Mouse (Mus musculus) forebrain, embryonic 16.5 days (tissue): ENCODE measurements around the gene Sntg2. TPM values are rescaled to one million over a fixed set of nuclear protein-coding genes. Genes with fewer than 3 reads are reported as not detected.

ENCODE experiments used
- ATAC-seq: fragments of 200-750 bp; cut with Nextera tagmentation; 2 replicates; pipeline ENCODE4 v1.8.0; 2017; ENCODE audit warnings: mild to moderate bottlenecking, moderate library complexity
- H3K27ac ChIP-seq: fragments of 300-500 bp; sonication (generic); 2 replicates; pipeline ENCODE4 v1.5.1; 2014; ENCODE audit warnings: low read length, control low read depth
- H3K27me3 ChIP-seq: fragments of 300-500 bp; sonication (generic); replicated peaks from 2 replicates; pipeline ENCODE4 v1.6.1; 2014; ENCODE audit warnings: low read length; ENCODE audit not compliant: control insufficient read depth, insufficient read depth
- H3K36me3 ChIP-seq: fragments of 300-500 bp; sonication (generic); 2 replicates; pipeline ENCODE4 v1.6.1; 2014; ENCODE audit not compliant: control insufficient read depth, insufficient read depth
- H3K4me1 ChIP-seq: fragments of 300-500 bp; sonication (generic); replicated peaks from 2 replicates; pipeline ENCODE4 v1.6.1; 2014; ENCODE audit warnings: low read length; ENCODE audit not compliant: control insufficient read depth, insufficient read depth
- H3K4me2 ChIP-seq: fragments of 300-500 bp; sonication (generic); 2 replicates; pipeline ENCODE4 v1.6.1; 2014; ENCODE audit warnings: mild to moderate bottlenecking, low read length, control low read depth
- H3K4me3 ChIP-seq: fragments of 300-500 bp; sonication (generic); replicated peaks from 2 replicates; pipeline ENCODE4 v1.5.1; 2014; ENCODE audit warnings: mild to moderate bottlenecking, low read length, control low read depth
- H3K9ac ChIP-seq: fragments of 300-500 bp; sonication (generic); replicated peaks from 2 replicates; pipeline ENCODE4 v1.6.1; 2014; ENCODE audit warnings: low read depth, low read length, control low read depth
- H3K9me3 ChIP-seq: fragments of 300-500 bp; sonication (generic); 2 replicates; pipeline ENCODE4 v1.6.1; 2016; ENCODE audit warnings: low read length; ENCODE audit not compliant: control insufficient read depth
- WGBS: fragments of 180-500 bp; shearing (Covaris S2); extraction: QIAGEN DNeasy Blood & Tissue Kit; methylation state at CpG from one replicate; pipeline ENCODE4 v1.1.7; 2014; 5-methylcytosine and 5-hydroxymethylcytosine counted together
- polyA plus RNA-seq: library from polyadenylated mRNA; unstranded; fragments of >200 nt; fragmentation: Nextera tagmentation; extraction: Ambion mirVana; gene quantifications from 2 replicates; pipeline ENCODE4 v1.2.1, GENCODE M21; 2015

Gene Sntg2
- polyA plus RNA-seq, 1 experiment from 2014 or later, result 3.1 TPM

- Histone ChIP-seq H3K9me3 (no peaks in the 10 kb centered on the region), H3K4me2 (no peak overlapping the region), H3K36me3 (no peaks in the 10 kb centered on the region), H3K4me3 (no peak overlapping the region), H3K27me3 (no peaks in the 10 kb centered on the region), H3K4me1 (no peaks in the 10 kb centered on the region), H3K9ac (no peak overlapping the region), H3K27ac (no peak overlapping the region)
- ATAC-seq, result no peak
- WGBS, result 82% methylated on average over 13 of the region's 13 CpGs
Measured at GRCm38 (mm10) chr12:30292724-30293560, 80.2 kb downstream of the Sntg2 start.

DNA sequence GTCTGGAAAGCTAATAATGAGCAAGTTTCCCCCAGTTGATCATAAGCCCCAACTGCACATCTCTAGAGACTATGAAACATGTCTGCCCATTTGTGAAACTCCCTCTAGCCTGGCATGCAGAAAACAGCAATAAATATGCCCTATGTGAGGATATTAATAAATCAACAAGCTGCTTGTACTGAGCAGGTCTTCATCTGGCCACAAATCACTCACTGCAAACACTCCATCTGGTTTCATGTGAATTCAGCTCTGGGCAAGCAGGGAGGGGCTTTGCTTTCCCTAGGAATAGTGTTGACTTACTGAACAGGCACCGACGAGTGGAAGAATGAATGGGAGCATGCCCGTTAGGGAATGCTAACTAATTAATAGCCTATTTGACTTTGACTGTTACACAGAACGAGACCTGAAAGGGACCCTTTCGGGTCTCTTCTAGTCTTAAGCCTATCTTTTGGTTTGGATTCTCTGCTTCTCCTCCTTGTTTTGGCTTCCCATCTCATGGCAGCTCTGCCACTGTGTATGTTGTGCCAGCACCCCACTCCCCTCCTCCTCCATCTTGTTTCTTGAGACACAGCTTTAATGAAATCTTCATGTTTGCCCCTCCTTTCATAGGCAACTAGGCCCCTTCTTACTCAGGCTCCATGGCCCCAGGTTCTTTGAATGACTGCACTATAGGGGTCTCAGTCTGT lies 86.1 kb downstream of the Sntg2 start:
- H3K27ac ChIP-seq, result no peak overlapping the region
- no peak overlapping the region for H3K4me3 ChIP-seq
- 0 out of 2 replicates have a peak, but pooled peaks cover 2% of the 10 kb centered on the region for H3K4me1 ChIP-seq
- no peaks in the 10 kb centered on the region for H3K36me3 ChIP-seq
- no peak overlapping the region for H3K9ac ChIP-seq
- 17% methylated on average over 5 of the region's 5 CpGs for WGBS
- no peak overlapping the region for H3K4me2 ChIP-seq
- no peaks in the 10 kb centered on the region for H3K27me3 ChIP-seq
- peak; percentile 79 for ATAC-seq
- H3K9me3 ChIP-seq, result no peaks in the 10 kb centered on the region

DNA sequence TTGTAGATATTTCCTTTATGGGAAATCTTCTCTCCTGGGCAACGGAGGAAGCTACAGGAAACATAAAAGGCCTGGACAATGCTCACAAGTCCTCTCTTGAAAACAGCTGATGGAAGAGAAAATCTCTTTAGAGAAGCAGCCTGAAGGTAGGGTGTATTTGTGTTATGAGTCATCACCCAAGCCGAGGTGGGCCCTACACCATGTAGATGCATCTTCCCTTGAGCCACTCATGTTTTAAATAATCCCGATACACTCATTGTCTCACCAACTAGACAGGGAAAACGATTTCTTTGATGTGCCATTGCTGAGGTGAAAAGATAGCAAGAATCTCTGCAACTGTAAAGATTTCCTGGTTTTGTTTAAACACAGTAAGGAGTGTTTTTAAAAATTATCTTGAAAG lies 89.4 kb downstream of the Sntg2 start:
- H3K27me3 ChIP-seq, result no peaks in the 10 kb centered on the region
- no peak overlapping the region for H3K4me2 ChIP-seq
- no peaks in the 10 kb centered on the region for H3K36me3 ChIP-seq
- no peak overlapping the region for H3K9ac ChIP-seq
- H3K4me3 ChIP-seq, result no peak overlapping the region
- H3K9me3 ChIP-seq, result no peaks in the 10 kb centered on the region
- no peak for ATAC-seq
- H3K27ac ChIP-seq, result no peak overlapping the region
- 89% methylated on average over 4 of the region's 4 CpGs for WGBS
- 0 out of 2 replicates have a peak, but pooled peaks cover 2% of the 10 kb centered on the region for H3K4me1 ChIP-seq

DNA sequence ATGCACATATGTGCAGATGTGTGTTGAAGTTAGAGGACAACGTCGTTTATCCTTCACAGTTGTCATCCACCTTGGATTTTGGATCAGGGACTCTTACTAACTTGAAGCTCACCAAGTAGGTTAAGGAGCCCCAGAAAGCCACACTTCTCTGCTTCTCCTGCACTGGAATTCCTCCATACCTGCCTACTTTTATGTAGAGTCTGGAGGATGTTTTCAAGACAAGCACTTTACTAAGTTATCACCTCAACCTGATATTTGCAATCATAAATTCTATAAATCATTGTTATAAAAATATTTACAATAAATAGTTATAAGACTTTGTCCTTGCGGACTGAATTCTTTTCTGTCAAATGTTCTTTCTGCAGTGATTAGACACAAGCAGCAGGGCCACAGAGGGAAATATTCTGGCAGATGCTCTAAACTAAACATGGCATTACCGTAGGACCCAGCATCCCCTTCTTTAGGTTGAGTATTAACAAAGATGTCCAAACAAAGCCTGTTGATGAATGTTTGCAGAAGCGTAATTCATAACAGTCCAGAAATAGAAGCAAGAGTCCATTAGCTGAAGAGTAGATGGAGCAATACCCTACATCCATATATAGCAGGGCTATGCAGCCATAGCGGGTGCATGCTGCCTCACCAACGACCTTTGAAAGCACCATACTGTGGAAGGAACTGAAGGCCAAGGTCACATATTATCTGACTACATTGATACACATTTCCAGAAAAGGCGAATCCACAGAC lies 100.8 kb downstream of the Sntg2 start:
- Histone ChIP-seq H3K36me3 (no peaks in the 10 kb centered on the region), H3K9me3 (no peaks in the 10 kb centered on the region), H3K4me3 (no peak overlapping the region), H3K9ac (no peak overlapping the region), H3K27ac (no peak overlapping the region), H3K4me2 (no peak overlapping the region), H3K27me3 (no peaks in the 10 kb centered on the region), H3K4me1 (no peaks in the 10 kb centered on the region)
- no peak for ATAC-seq
- 88% methylated on average over 8 of the region's 8 CpGs for WGBS

- Histone ChIP-seq H3K27me3 (no peaks in the 10 kb centered on the region), H3K9me3 (no peaks in the 10 kb centered on the region), H3K9ac (no peak overlapping the region), H3K4me3 (no peak overlapping the region), H3K4me2 (no peak overlapping the region), H3K36me3 (no peaks in the 10 kb centered on the region), H3K4me1 (no peaks in the 10 kb centered on the region), H3K27ac (no peak overlapping the region)
- no peak for ATAC-seq
- 49% methylated on average over 5 of the region's 5 CpGs for WGBS
Measured at GRCm38 (mm10) chr12:30264206-30264605, 109.0 kb downstream of the Sntg2 start.

DNA sequence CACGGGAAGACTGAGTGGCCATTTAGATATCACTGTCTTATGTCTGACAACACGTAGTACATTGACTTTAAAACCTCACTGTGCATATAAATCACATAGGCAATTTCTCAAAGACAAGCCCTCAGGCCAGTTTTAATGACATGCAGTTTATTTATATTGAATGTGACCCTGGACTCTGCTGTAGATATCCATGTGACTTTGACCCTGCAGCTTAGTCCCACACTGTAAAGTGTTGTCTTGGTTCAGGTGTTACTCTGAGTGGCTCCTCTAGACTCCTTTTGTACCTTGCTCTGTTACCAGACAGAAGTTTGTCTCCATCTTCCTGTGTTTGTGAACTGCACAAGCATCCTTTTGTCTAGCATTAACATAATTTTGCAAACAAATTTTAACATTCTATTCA lies 112.0 kb downstream of the Sntg2 start:
- Histone ChIP-seq H3K9me3 (no peaks in the 10 kb centered on the region), H3K27me3 (no peaks in the 10 kb centered on the region), H3K36me3 (no peaks in the 10 kb centered on the region), H3K27ac (no peak overlapping the region), H3K4me1 (no peaks in the 10 kb centered on the region), H3K4me3 (no peak overlapping the region), H3K9ac (no peak overlapping the region), H3K4me2 (no peak overlapping the region)
- ATAC-seq, result no peak
- WGBS, result 57% methylated on average over 2 of the region's 2 CpGs

GRCm38 (mm10) chr12:30258641-30259040 lies 114.5 kb downstream of the Sntg2 start:
- WGBS, result 45% methylated on average over 2 of the region's 2 CpGs
- no peak overlapping the region for H3K4me2 ChIP-seq
- H3K9me3 ChIP-seq, result no peaks in the 10 kb centered on the region
- H3K27me3 ChIP-seq, result no peaks in the 10 kb centered on the region
- H3K9ac ChIP-seq, result no peak overlapping the region
- no peak overlapping the region for H3K4me3 ChIP-seq
- no peak overlapping the region for H3K27ac ChIP-seq
- no peaks in the 10 kb centered on the region for H3K36me3 ChIP-seq
- no peaks in the 10 kb centered on the region for H3K4me1 ChIP-seq
- ATAC-seq, result no peak

- Histone ChIP-seq H3K4me3 (no peak overlapping the region), H3K27ac (no peak overlapping the region), H3K9me3 (no peaks in the 10 kb centered on the region), H3K4me2 (no peak overlapping the region), H3K36me3 (no peaks in the 10 kb centered on the region), H3K9ac (no peak overlapping the region), H3K27me3 (no peaks in the 10 kb centered on the region), H3K4me1 (no peaks in the 10 kb centered on the region)
- ATAC-seq, result no peak
- WGBS, result 88% methylated on average over 7 of the region's 7 CpGs
Measured at GRCm38 (mm10) chr12:30257664-30258063, 115.5 kb downstream of the Sntg2 start.

- Histone ChIP-seq H3K27me3 (no peaks in the 10 kb centered on the region), H3K4me2 (no peak overlapping the region), H3K9me3 (no peaks in the 10 kb centered on the region), H3K4me1 (no peaks in the 10 kb centered on the region), H3K36me3 (no peaks in the 10 kb centered on the region), H3K4me3 (no peak overlapping the region), H3K27ac (no peak overlapping the region), H3K9ac (no peak overlapping the region)
- no peak for ATAC-seq
- 56% methylated on average over 3 of the region's 3 CpGs for WGBS
Measured at GRCm38 (mm10) chr12:30256207-30256606, 117.0 kb downstream of the Sntg2 start.
